Mouse (Mus musculus) limb, embryonic 14.5 days (tissue): ENCODE measurements around the gene Usp24. TPM values are rescaled to one million over a fixed set of nuclear protein-coding genes. Genes with fewer than 3 reads are reported as not detected.

Source experiments
- ATAC-seq: fragments of 200-750 bp; cut with Nextera tagmentation; 2 replicates; pipeline ENCODE4 v1.8.0; 2017; ENCODE audit warnings: low read depth, moderate number of reproducible peaks, moderate TSS enrichment; ENCODE audit not compliant: low FRiP score
- DNase-seq: peaks from one replicate; pipeline ENCODE4 v3.0.0-alpha.2; 2015; ENCODE audit warnings: low spot score
- H3K27ac ChIP-seq: fragments of 300-500 bp; sonication (generic); replicated peaks from 2 replicates; pipeline ENCODE4 v1.5.1; 2014; ENCODE audit warnings: low read depth, mild to moderate bottlenecking, low read length, moderate library complexity, mixed read lengths
- H3K27me3 ChIP-seq: fragments of 300-500 bp; sonication (generic); 2 replicates; pipeline ENCODE4 v1.6.1; 2014; ENCODE audit warnings: low read length, mixed read lengths; ENCODE audit not compliant: control insufficient read depth, insufficient read depth
- H3K36me3 ChIP-seq: fragments of 300-500 bp; sonication (generic); 2 replicates; pipeline ENCODE4 v1.6.1; 2014; ENCODE audit warnings: mild to moderate bottlenecking, low read length, moderate library complexity, mixed read lengths; ENCODE audit not compliant: control insufficient read depth, insufficient read depth
- H3K4me1 ChIP-seq: fragments of 300-500 bp; sonication (generic); 2 replicates; pipeline ENCODE4 v1.6.1; 2014; ENCODE audit warnings: antibody characterized with exemption, low read length, mixed read lengths; ENCODE audit not compliant: control insufficient read depth, insufficient read depth
- H3K4me2 ChIP-seq: fragments of 300-500 bp; sonication (generic); replicated peaks from 2 replicates; pipeline ENCODE4 v1.6.1; 2014; ENCODE audit warnings: low read depth, mild to moderate bottlenecking, low read length, moderate library complexity; ENCODE audit not compliant: severe bottlenecking
- H3K4me3 ChIP-seq: fragments of 300-500 bp; sonication (generic); replicated peaks from 2 replicates; pipeline ENCODE4 v1.5.1; 2014; ENCODE audit warnings: low read length
- H3K9ac ChIP-seq: fragments of 300-500 bp; sonication (generic); 2 replicates; pipeline ENCODE4 v1.6.1; 2014; ENCODE audit warnings: mild to moderate bottlenecking, low read depth, low read length, moderate library complexity; ENCODE audit not compliant: severe bottlenecking
- H3K9me3 ChIP-seq: fragments of 300-500 bp; sonication (generic); 2 replicates; pipeline ENCODE4 v1.6.1; 2016; ENCODE audit warnings: low read length; ENCODE audit not compliant: control insufficient read depth
- POLR2A ChIP-seq: fragments of 200-500 bp; IDR thresholded peaks from 2 replicates; pipeline ENCODE4 v1.8.0; 2012; ENCODE audit warnings: inconsistent platforms, mild to moderate bottlenecking, moderate library complexity, borderline replicate concordance; ENCODE audit not compliant: insufficient read depth, insufficient read length; ENCODE audit errors: extremely low read depth
- WGBS: fragments of 180-500 bp; shearing (Covaris S2); extraction: QIAGEN DNeasy Blood & Tissue Kit; methylation state at CpG from one replicate; pipeline ENCODE4 v1.1.7; 2014; 5-methylcytosine and 5-hydroxymethylcytosine counted together
- polyA plus RNA-seq, 2 experiments: library from polyadenylated mRNA; depleted of rRNA in 1 of 2; stranded (reverse) in 1 of 2; unstranded in 1 of 2; fragments of >200 nt; fragmentation: Nextera tagmentation in 1 of 2; extraction: Ambion mirVana in 1 of 2; gene quantifications; 2 replicates each; pipeline versions ENCODE4 v1.2.1 to v1.2.3; 2012 to 2014

Gene Usp24
- polyA plus RNA-seq, 2 experiments = 12.5 to 15.7 TPM

GRCm38 (mm10) chr4:106419256-106419655 lies 103.2 kb downstream of the Usp24 start:
- no peak for TF ChIP-seq POLR2A
- H3K4me3 ChIP-seq = no peak overlapping the region
- H3K36me3 ChIP-seq = peaks cover 78% of the 10 kb centered on the region
- DNase-seq (no peak), ATAC-seq (no peak)
- no peak overlapping the region for H3K27ac ChIP-seq
- no peak overlapping the region for H3K9ac ChIP-seq
- no peak overlapping the region for H3K4me2 ChIP-seq
- 84% methylated on average over 3 of the region's 3 CpGs for WGBS
- no peaks in the 10 kb centered on the region for H3K27me3 ChIP-seq
- H3K4me1 ChIP-seq = no peaks in the 10 kb centered on the region
- no peaks in the 10 kb centered on the region for H3K9me3 ChIP-seq

- Histone ChIP-seq H3K27me3 (no peaks in the 10 kb centered on the region), H3K27ac (no peak overlapping the region), H3K9ac (no peak overlapping the region), H3K4me2 (no peak overlapping the region), H3K4me3 (no peak overlapping the region), H3K4me1 (no peaks in the 10 kb centered on the region), H3K36me3 (peaks cover 77% of the 10 kb centered on the region), H3K9me3 (no peaks in the 10 kb centered on the region)
- DNase-seq (no peak), ATAC-seq (no peak)
- TF ChIP-seq POLR2A = no peak
- WGBS = 75% methylated on average over 6 of the region's 6 CpGs
Observed at GRCm38 (mm10) chr4:106419791-106420190, 103.8 kb downstream of the Usp24 start.

DNA sequence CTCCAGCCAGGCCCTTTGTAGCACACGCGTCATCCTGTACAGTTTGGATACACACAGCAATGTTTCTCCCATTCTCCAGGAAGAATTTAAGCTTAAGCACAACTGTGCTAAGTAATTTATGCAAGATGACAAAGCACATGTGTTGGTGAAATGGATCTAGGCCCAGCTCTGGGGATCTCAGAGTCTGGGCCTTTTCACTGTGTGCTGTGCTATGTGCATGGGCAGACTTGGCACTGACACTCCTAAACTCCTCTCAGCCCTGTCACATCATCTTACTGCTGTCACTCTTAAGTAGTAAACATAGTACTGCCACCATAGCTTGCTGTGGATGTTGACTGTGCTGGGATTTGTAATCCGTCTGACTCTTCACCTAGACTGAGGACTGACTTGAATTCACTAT lies 106.6 kb downstream of the Usp24 start:
- Histone ChIP-seq H3K27ac (no peak overlapping the region), H3K27me3 (no peaks in the 10 kb centered on the region), H3K9me3 (no peaks in the 10 kb centered on the region), H3K4me2 (no peak overlapping the region), H3K36me3 (peaks cover 81% of the 10 kb centered on the region), H3K9ac (no peak overlapping the region), H3K4me3 (no peak overlapping the region), H3K4me1 (no peaks in the 10 kb centered on the region)
- DNase-seq = no peak
- no peak for TF ChIP-seq POLR2A
- no peak for ATAC-seq
- 98% methylated on average over 3 of the region's 3 CpGs for WGBS

- Histone ChIP-seq H3K9ac (no peak overlapping the region), H3K4me2 (no peak overlapping the region), H3K27ac (no peak overlapping the region), H3K36me3 (peaks cover 80% of the 10 kb centered on the region), H3K9me3 (no peaks in the 10 kb centered on the region), H3K4me3 (no peak overlapping the region), H3K27me3 (no peaks in the 10 kb centered on the region), H3K4me1 (no peaks in the 10 kb centered on the region)
- WGBS = 96% methylated on average over 1 of the region's 1 CpGs
- DNase-seq (no peak), ATAC-seq (no peak)
- no peak for TF ChIP-seq POLR2A
Observed at GRCm38 (mm10) chr4:106424560-106424959, 108.5 kb downstream of the Usp24 start.

DNA sequence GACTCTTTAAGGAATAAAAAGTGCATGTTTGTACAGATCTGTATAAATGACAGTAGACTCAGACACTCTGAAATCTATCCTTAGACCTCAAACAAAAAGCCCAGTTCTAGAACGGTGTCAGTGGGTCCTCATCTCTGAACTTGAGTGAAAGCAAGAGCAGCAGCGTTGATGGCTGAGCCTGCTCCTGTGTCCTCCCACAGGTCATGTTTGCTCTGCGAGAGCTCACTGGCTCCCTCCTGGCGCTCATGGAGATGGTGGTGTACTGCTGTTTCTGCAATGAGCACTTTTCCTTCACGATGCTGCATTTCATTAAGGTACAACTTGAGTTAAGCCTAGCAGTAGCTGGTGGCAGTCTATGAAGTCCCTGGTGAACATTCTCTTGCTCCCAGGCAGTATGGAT lies 110.3 kb downstream of the Usp24 start:
- H3K36me3 ChIP-seq = peaks cover 77% of the 10 kb centered on the region
- no peaks in the 10 kb centered on the region for H3K4me1 ChIP-seq
- H3K4me2 ChIP-seq = no peak overlapping the region
- no peak overlapping the region for H3K27ac ChIP-seq
- WGBS = 72% methylated on average over 5 of the region's 5 CpGs
- no peaks in the 10 kb centered on the region for H3K27me3 ChIP-seq
- H3K4me3 ChIP-seq = no peak overlapping the region
- DNase-seq (no peak), ATAC-seq (no peak)
- H3K9ac ChIP-seq = no peak overlapping the region
- no peak for TF ChIP-seq POLR2A
- no peaks in the 10 kb centered on the region for H3K9me3 ChIP-seq

DNA sequence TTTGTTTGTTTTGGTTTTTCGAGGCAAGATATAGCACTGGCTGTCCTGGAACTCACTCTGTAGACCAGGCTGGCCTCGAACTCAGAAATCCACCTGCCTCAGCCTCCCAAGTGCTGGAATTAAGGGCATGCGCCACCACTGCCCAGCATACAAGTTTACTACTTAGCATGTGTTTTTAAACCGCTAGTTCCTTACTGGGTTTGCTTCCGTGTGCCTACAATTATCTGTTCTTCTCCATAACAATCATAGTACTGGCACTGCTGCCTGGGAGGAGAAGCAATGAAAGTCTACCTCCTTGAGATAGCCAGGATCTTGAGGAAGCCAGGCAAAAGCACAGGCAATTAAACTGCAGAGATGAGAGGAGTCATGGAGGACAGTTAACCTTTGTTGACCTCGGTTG lies 112.6 kb downstream of the Usp24 start:
- 92% methylated on average over 6 of the region's 6 CpGs for WGBS
- H3K27ac ChIP-seq = no peak overlapping the region
- no peak overlapping the region for H3K4me2 ChIP-seq
- no peak for DNase-seq
- no peaks in the 10 kb centered on the region for H3K4me1 ChIP-seq
- H3K9me3 ChIP-seq = no peaks in the 10 kb centered on the region
- H3K4me3 ChIP-seq = no peak overlapping the region
- no peak for ATAC-seq
- H3K9ac ChIP-seq = no peak overlapping the region
- TF ChIP-seq POLR2A = no peak
- H3K36me3 ChIP-seq = peaks cover 84% of the 10 kb centered on the region
- H3K27me3 ChIP-seq = no peaks in the 10 kb centered on the region
